Mouse (Mus musculus) liver, postnatal 0 days (tissue): ENCODE data around the gene Actr8.

ENCODE experiments used
- CTCF ChIP-seq: sonication (generic); IDR thresholded peaks from 2 replicates; pipeline ENCODE4 v1.5.1; 2016; ENCODE audit warnings: antibody characterized with exemption, low read depth
- EP300 ChIP-seq: IDR thresholded peaks from 2 replicates; pipeline ENCODE4 v1.6.1; 2016; ENCODE audit warnings: antibody characterized with exemption, low read depth, mild to moderate bottlenecking

- TF ChIP-seq EP300 = no peak
- no peak for TF ChIP-seq CTCF
Measured at GRCm38 (mm10) chr14:30046976-30047375, 68.8 kb downstream of the Actr8 start.
